Comparison of ENCODE assay signal across 8 mouse cellular contexts in genomic region chr9:63666612-63667372, GRCm38 (mm10).
DNase-seq lines count a peak whose midpoint lies in the region; ATAC-seq and TF ChIP-seq lines count a peak whose summit lies in the region.

No protein-coding gene starts in this region.

- WGBS in hindbrain, postnatal 0 days: 37% methylated on average over 18 of the region's 18 CpGs

- no peaks in the 10 kb centered on the region for H3K27me3 ChIP-seq in hindbrain, postnatal 0 days (ENCODE audit: insufficient read depth, low read length)

- H3K4me3 ChIP-seq in hindbrain, postnatal 0 days (ENCODE audit: low read length): no peak overlapping the region

- peak; percentile 56 for DNase-seq in left cerebral cortex, postnatal 4 days
- no peak for DNase-seq in left cerebral cortex, postnatal 14 days (ENCODE audit: low spot score in 2 of 2)
- DNase-seq in gastrocnemius, adult 8-10 months (ENCODE audit: low spot score in 2 of 2): peak; percentile 68 to 75
- peak; percentile 83 for DNase-seq in hindbrain, postnatal 0 days (ENCODE audit: low spot score)
- DNase-seq in lung, postnatal 4 days: peak; percentile 42 to 66
- no peak for DNase-seq in spleen, postnatal 36 days (ENCODE audit: low spot score in 2 of 2)
- DNase-seq in thymus, postnatal 14 days: no peak

- H3K4me2 ChIP-seq in hindbrain, postnatal 0 days (ENCODE audit: low read depth, low read length): 0 out of 2 replicates have a peak overlapping the region, but pooled peaks have one; percentile 2

- peak overlapping the region; percentile 9; the same call in 1 of the 2 replicates for H3K27ac ChIP-seq in hindbrain, postnatal 0 days

- H3K36me3 ChIP-seq in hindbrain, postnatal 0 days (ENCODE audit: insufficient read depth, low read length): no peaks in the 10 kb centered on the region

- intact Hi-C loops in left cerebral cortex, postnatal 4 days (cut with DNase I): no loop called here
- intact Hi-C loops in left cerebral cortex, postnatal 14 days (cut with DNase I): no loop called here

- no peak overlapping the region for H3K9ac ChIP-seq in hindbrain, postnatal 0 days (replicated peaks; ENCODE audit: low read length)

- ATAC-seq in hindbrain, postnatal 0 days: peak; percentile 58; the same call in 1 of the 2 replicates
- no peak for ATAC-seq in megakaryocyte, adult 5-6 weeks (ENCODE audit: poor library complexity, severe bottlenecking)

- peaks cover 24% of the 10 kb centered on the region for H3K4me1 ChIP-seq in hindbrain, postnatal 0 days (ENCODE audit: insufficient read depth, low read length)

- no peaks in the 10 kb centered on the region for H3K9me3 ChIP-seq in hindbrain, postnatal 0 days (ENCODE audit: low read length)

- peak; percentile 19; the same call in 1 of the 2 replicates for TF ChIP-seq CTCF in hindbrain, postnatal 0 days (IDR thresholded peaks at IDR 0.05; ENCODE audit: low read depth)

Comparison
In these comparisons a context has a peak if more than half of its experiments do, and no peak if none do; other contexts are left out.
1. DNase-seq: peak in left cerebral cortex, postnatal 4 days (single experiment), gastrocnemius, adult 8-10 months (2 of 2), hindbrain, postnatal 0 days (single experiment) and lung, postnatal 4 days (2 of 2); none in left cerebral cortex, postnatal 14 days (0 of 2), spleen, postnatal 36 days (0 of 2) and thymus, postnatal 14 days (single experiment).